Mouse (Mus musculus) embryonic fibroblast, embryonic 13.5 days (primary cell): ENCODE results near the gene Spcs2.

Experiments used
- CTCF ChIP-seq: IDR thresholded peaks from 2 replicates; pipeline ENCODE4 v1.5.1; 2011; ENCODE audit warnings: mild to moderate bottlenecking, control low read depth, low read length, moderate library complexity, borderline replicate concordance; ENCODE audit not compliant: insufficient read depth
- POLR2A ChIP-seq: IDR thresholded peaks from 2 replicates; pipeline ENCODE4 v1.6.1; 2011; ENCODE audit warnings: low read depth, mild to moderate bottlenecking, control low read depth, low read length, moderate library complexity

GRCm38 (mm10) chr7:99858813-99859585 is 4.3 kb downstream of the Spcs2 start, which contains the start of gene Xrra1:
- TF ChIP-seq POLR2A (peak; percentile 92), CTCF (no peak)
